Mouse (Mus musculus): ENCODE measurements around the gene Mrpl49.

Mrpl49 gene

DNA sequence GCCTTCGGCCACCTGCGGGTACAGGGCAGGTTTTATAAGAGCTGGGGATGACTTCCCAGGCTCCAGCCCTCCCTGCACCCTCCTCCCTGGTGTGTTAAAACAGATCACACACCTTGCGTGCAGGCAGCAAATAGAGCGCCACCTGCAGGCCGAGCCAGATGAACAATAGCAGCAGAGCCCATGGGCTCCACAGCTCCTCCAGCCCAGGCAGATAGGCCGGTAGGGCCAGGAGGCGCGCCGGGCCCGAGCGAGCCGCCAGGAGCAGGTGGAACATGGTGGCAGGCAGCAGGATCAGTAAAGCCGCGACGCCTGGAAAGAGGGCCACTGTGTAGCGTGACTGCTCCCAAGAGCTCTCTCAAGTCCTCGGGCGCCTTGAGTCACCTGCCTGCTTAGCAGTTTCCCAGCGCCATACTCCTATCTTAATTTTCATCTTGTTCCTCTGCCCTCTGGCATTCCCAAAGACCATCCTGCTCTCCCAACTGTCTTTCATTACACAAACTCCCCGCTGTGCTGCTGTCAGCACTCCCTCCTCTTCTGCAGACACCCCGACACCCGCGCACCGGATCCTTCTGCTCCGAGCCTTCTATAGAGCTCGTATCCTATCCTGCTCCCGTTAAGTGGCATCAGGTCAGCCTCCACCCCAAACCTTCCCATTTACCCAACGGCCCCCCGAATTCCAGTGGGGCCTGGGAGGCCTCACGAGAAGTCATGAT is 9.6 kb upstream of the Mrpl49 start:
- DNase-seq (ENCODE audit: low read depth), result peak; percentile 95

DNA sequence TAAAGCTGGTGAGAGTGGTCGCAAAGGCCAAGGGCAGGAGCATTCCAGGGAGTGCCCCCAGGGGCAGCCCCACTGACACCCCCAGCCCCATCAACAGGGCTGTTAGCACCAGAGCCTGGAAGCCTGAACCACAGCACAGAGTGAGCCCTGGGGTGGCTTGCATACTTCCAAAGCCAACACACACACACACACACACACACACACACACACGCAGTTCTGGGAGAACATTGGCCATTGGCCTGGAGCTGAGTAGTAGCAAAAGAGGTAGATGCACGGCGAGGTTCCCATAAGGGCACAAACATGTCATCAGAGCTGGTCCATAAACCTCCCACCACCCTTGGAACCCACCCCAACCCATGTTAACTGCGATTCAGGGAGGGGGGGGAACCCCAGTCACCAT is 9.0 kb upstream of the Mrpl49 start:
- DNase-seq (ENCODE audit: low read depth), result peak; percentile 58

- DNase-seq (ENCODE audit: low read depth), result no peak
Measured at GRCm38 (mm10) chr19:6063081-6063480, 5.5 kb upstream of the Mrpl49 start.

DNA sequence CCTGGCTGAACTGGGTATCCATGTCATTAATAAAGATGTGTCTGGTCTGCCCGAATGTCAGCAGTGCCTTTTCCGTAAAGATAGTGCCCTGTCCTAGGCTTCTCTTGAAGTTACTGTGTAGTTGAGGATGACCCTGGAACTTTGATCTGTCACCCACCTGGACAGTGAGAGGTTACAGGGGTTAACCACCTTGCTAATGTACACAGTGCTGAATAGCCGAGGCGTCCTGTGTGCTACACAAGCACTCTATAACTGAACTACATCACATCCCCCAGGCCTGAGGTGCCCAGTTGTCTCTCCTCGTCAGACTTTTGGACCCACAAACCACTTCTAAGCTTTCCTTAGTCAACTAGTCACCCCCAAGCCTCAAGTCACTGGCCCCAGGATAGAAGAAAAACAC is 4.8 kb upstream of the Mrpl49 start:
- DNase-seq (ENCODE audit: low read depth), result no peak

GRCm38 (mm10) chr19:6061641-6062302 is 4.2 kb upstream of the Mrpl49 start:
- peak; percentile 74 for DNase-seq (ENCODE audit: low read depth)

DNA sequence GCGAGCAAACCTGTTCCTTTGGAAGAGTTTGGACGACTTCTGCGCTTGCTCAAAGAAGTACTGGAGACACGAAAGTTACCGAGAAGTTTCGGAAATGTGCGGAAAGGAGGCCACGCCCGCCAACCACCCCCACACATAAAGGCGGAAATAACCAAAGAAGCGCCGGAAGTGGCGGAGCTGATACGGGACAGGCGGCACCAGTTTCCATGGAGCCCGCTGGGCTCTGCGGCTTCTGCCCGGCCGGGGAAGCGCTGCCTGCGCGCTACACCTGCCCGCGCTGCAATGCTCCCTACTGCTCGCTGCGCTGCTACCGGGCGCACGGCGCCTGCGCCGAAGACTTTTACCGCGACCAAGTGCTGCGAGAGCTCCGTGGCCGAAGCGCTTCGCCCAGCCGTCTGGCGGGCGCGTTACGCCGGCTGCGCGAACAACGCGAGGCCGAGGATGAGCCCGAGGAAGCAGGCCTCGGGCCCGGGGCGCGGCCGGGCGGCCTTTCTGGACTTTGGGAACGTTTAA is 3.5 kb upstream of the Mrpl49 start, which contains the start of gene Znhit2:
Znhit2 (plus strand) TSS at position 172 of the 513 bp plus-strand sequence.
- peak; percentile 98 for DNase-seq (ENCODE audit: low read depth)

DNA sequence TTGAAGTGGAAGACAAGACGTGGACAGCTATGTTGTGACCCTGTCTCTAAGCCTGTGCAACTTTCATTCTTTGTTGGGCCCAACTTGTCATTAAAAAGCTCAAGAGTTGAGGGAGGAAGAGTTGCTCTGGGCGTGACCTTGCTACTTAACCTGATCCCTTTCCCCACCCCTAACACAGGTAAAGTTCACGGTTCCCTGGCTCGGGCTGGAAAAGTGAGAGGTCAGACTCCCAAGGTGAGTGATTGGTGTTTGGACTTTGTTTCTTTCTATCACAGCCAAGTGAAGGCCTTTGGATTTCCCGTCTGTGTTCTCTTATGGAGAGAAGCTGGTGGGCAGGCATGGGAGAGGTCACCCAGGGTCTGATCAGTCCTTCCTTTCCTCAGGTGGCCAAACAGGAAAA is 1.4 kb upstream of the Mrpl49 start:
- no peak for DNase-seq (ENCODE audit: low read depth)

GRCm38 (mm10) chr19:6058513-6058912 is 928 bp upstream of the Mrpl49 start:
- DNase-seq (ENCODE audit: low read depth), result no peak

DNA sequence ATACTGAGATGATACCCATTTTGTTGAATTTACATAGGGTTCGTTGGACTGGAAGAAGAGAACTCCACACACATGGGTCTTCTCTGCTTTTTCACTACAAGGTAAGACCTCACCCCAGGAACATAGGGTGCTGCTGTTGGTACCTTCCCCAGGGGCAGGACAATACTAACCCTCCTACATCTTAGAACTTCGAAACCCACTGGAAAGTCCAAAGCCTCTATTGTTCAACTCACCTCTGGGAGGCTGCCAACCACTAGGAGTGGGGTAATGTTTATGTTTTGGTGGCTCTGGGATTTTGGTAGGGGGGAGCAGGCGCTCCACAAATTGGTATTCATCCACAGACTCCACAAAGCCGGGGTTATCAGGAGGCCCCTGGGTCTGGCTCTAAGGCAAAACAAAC is 889 bp downstream of the Mrpl49 start:
- no peak for DNase-seq (ENCODE audit: low read depth)

DNA sequence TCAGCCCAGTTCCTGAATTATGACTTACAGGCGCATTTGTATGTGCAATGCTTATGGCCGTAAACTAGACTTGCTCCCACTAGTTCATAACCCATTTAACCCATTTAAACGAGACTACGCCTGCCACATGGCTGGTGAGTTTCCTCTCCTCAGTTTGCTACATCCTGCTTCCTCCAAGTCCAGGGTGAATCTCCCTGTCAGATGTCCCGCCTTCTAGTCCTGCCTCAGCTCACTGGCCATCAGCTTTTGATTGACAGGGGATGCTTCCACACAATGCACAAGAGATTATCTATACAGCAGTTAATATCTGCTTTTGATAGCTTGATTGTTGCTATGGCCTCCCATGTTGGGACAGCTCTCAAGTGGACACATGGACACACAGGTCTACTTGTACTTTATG is 3.3 kb downstream of the Mrpl49 start:
- DNase-seq (ENCODE audit: low read depth), result no peak

- no peak for DNase-seq (ENCODE audit: low read depth)
Measured at GRCm38 (mm10) chr19:6052516-6052915, 5.1 kb downstream of the Mrpl49 start.

DNA sequence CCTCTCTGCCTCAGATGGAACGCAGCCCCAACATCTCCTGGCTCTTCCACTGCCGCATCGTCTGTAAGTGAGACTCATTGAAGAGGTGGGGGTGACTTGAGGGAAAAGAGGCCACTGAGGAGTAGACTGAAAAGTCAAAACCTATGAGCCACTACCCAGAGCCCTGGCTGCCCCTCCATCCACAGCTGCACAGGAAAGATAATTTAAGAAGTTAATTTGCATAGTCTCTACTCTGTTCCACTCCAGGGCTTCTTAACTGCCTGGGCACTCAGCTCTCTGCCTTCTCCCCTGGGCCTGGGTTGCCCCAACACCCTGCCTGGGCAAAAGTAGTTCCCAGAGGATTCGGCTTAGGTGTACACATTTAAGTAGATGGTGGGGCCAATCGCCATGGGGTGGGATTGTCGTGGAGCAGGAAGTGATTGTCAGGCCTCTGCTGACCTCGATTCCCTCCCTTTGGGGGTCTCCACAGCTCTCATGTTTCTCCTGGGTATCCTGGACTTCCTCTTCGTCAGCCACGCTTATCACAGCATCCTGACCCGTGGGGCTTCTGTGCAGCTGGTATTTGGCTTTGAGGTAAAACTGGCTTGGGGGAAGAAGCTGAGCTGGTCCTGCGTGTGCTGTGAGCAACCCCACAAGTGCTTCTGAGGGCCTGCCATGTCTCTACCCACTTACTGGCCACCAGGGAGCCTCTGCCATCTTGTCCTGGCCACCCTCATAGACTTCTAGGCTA is 8.7 kb downstream of the Mrpl49 start:
- DNase-seq (ENCODE audit: low read depth), result no peak

DNA sequence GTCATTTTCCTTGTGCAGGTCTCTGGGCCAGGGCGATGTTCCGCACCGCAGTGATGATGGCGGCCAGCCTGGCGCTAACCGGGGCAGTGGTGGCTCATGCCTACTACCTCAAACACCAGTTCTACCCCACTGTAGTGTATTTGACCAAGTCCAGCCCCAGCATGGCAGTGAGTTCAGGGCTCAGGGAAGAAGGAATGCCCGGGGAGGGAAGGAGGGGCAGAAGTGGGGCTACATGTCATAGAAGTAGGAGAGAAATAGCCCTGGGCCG is 9.8 kb downstream of the Mrpl49 start:
- DNase-seq (ENCODE audit: low read depth), result no peak

- peak; percentile 62 for DNase-seq (ENCODE audit: low read depth)
Measured at GRCm38 (mm10) chr19:6047154-6047898, 10.3 kb downstream of the Mrpl49 start.

- peak; percentile 95 for DNase-seq (ENCODE audit: low read depth)
Measured at GRCm38 (mm10) chr19:6046294-6047153, 11.1 kb downstream of the Mrpl49 start, which contains the start of gene Syvn1. Syvn1 (plus strand) TSS chr19:6046576.

DNA sequence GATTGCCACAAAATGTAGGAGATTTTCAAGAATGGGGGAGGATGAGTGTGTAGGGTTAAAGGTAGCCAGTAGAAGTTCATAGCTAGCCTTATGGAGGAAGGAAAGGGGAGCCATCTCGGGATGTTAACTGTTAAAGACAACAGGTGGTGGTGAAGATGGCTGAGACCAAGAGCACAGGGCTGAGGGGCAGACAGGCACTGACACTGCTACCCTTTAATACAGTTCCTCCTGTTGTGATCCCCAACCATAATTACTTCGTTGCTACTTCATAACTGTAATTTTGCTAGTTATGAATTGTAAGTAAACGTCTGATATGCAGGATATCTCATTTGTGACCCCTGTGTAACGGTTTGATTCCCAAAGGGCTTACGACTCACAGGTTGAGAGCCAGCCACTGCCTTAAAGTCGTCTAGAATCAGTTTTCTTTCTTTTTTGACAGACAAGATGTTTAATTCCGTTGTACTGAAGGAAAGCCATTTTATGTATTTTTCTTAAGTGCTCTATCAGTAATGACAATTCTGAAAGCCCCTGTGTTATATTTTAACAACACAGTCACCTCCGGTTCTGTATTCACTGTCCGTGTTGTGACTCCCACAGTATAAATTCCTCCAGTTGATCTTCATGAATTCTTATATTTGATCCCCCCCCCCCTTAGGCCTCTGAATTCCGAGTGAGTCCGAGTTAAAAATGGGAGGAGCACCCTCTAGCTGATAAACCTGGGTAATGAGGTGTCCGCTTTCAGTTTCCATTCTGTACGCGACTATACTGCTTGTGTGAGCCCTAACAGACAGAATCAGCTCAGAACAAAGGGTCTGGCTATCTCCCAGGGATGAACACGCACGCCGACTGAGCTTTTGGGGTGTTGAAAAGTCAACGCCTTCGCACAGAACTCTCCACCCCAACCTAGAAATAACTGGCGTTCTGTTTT is 12.0 kb downstream of the Mrpl49 start:
- DNase-seq (ENCODE audit: low read depth), result no peak

- peak; percentile 81 for DNase-seq (ENCODE audit: low read depth)
Measured at GRCm38 (mm10) chr19:6044102-6044501, 13.5 kb downstream of the Mrpl49 start.

DNA sequence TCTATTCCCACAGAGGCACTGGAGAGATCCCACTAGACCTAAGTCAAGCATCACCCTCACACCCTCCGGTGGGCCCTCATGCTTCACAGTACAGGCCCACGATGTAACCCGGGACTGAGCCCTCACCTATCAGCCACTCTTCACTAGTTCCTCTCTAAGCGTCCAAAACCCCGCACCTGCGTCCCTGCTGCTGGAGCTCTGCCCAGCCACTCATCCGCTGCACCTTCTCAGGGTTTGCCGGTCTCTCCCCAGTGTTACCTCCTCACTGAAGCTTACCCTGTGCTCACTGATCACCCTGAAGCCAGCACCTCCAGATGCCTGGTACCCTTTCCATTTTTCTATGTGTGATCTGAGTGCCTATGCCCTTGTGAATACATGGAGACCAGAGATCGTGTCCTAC is 15.3 kb downstream of the Mrpl49 start:
- no peak for DNase-seq (ENCODE audit: low read depth)

GRCm38 (mm10) chr19:6040002-6040401 is 17.6 kb downstream of the Mrpl49 start:
- peak; percentile 43 for DNase-seq (ENCODE audit: low read depth)

- no peak for DNase-seq (ENCODE audit: low read depth)
Measured at GRCm38 (mm10) chr19:6038326-6038725, 19.3 kb downstream of the Mrpl49 start.

Measured in NIH3T3 (cell line).